Mouse (Mus musculus): ENCODE results near the gene Proser1.

DNA sequence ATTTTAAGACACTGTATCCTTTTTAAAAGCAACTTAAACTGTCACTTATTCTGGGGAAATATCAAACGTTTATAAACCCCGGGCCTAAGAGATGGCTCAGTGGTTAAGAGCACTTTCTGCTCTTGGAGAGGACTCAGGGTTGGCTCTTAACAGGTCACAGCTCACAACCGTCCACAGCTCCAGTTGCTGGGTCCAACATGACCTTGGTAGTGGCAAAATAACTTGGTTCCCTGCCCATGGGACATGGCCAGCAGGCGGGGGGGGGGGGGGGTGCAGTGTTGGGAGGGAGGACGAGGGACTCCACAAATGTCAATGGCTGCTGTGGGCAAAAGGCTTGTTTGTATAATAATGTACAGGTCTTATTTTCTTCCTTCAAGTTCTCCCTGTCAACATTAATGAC lies 3.9 kb downstream of the Proser1 start:
- TF ChIP-seq CTCF (IDR thresholded peaks at IDR 0.05; ENCODE audit: low read depth, low read length), result no peak
- no peak for TF ChIP-seq EP300 (IDR thresholded peaks at IDR 0.05; ENCODE audit: insufficient read depth, low read depth, low read length)
